Mouse (Mus musculus) cortical plate, adult 2 months (tissue): ENCODE measurements around the gene Mgst3.

ENCODE experiments used
- CTCF ChIP-seq: fragments of 200-500 bp; IDR thresholded peaks from 2 replicates; pipeline ENCODE4 v1.5.1; 2011; ENCODE audit warnings: mild to moderate bottlenecking, control low read depth, low read length; ENCODE audit not compliant: insufficient read depth; ENCODE audit errors: extremely low read depth
- POLR2A ChIP-seq: fragments of 200-500 bp; IDR thresholded peaks from 2 replicates; pipeline ENCODE4 v1.6.1; 2011; ENCODE audit warnings: mild to moderate bottlenecking, low read length, control low read depth; ENCODE audit not compliant: insufficient read depth; ENCODE audit errors: extremely low read depth

GRCm38 (mm10) chr1:167392031-167392640 lies 1.5 kb downstream of the Mgst3 start:
- TF ChIP-seq CTCF (no peak), POLR2A (no peak)
